Mouse (Mus musculus): ENCODE data around the gene 1700093K21Rik. TPM values are rescaled to one million over a fixed set of nuclear protein-coding genes. Genes with fewer than 3 reads are reported as not detected.

1700093K21Rik gene
- polyA plus RNA-seq (2014; fragmentation: Illumina TruSeq; extraction: RNeasy Lipid Tissue Mini Kit (QIAGEN cat#74804)): not detected

DNA sequence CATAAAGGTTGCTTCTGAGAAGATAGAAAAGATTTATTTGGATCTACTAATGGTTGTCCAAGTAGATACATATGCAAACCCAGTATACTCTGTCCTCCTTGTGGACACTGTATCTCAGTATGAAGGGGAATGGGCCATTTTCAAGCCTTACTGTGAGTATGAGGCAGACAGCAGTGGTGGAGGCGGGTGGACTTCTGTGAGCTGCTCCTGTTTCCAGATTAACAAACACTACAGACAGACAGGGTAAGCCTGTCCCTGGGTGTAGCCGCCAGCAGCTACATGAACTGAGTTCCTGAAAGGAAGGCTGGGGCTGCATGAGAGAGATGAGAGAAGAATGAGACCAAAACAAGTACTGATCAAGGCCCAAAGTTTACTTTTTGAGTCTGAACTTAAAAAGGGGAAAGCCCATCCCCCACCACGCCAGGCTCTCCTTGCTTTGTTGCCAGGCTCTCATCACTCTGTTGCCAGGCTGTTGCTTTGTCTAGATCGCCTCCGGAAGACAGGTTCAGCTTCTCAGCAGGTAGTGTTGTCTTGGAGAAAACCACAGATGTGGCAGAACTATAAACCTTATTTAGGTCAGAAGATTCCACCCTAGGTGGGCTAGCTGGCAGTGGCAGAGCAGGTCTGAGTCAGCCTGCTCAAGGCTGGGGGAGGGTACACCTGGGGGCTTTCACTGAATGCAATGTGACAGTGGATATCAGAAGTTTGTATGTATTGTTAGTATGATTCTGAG lies at the start of gene 1700093K21Rik:
Gene 1700093K21Rik, minus strand, starts transcription at position 683 of the 733 bp plus-strand sequence.

DNA sequence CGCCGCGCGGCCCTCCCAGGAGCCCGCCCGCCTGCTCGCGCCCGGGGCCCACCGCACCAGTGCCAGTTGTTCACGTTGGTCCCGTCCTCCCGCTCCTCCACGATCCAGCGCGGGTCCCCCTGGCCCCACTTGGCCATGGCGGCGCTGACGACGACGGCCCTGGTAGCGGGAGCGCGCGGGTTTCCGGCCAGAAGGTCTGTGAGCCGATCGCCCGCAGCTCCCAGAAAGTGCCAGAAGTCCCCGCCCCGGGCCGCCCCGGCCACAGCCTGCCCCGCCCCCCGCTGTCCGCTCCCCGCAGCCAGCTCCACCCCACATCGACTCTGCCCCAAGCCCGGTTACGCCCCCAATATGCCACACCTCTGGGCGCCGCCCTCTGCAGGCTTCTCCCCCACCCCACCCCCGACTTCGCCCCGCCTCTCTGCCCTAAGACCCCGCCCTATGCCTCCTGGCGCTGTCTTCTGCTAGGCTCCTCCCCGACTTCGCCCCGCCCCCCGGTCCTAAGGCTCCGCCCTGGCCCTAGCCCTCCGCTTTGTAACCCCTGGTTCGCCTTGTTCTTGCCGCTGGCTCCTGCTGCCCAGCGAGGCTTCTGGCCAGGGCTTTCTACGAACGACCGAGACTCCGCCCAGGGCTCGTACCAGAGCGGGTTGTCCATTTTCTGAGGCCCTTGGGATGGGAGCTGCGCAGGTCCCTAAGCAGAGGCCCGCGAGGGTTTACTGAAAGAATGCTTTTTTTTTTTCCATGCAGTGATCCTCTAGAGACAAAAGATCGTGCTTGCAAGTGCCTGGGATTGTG lies 23.0 kb downstream of the 1700093K21Rik start, which contains the start of gene Ahsa2:
Gene Ahsa2, minus strand, starts transcription at position 313 of the 792 bp plus-strand sequence.

Other genes with a start within 250 kb of the 1700093K21Rik start
- 248 TPM for gene Usp34, start 214.3 kb downstream of the 1700093K21Rik start, polyA plus RNA-seq (2014; fragmentation: Illumina TruSeq; extraction: RNeasy Lipid Tissue Mini Kit (QIAGEN cat#74804))
- gene Ahsa2, start 23.1 kb downstream of the 1700093K21Rik start, polyA plus RNA-seq (2014; fragmentation: Illumina TruSeq; extraction: RNeasy Lipid Tissue Mini Kit (QIAGEN cat#74804)): 116 TPM
- 60.5 TPM for gene 0610010F05Rik, start 112.5 kb upstream of the 1700093K21Rik start, polyA plus RNA-seq (2014; fragmentation: Illumina TruSeq; extraction: RNeasy Lipid Tissue Mini Kit (QIAGEN cat#74804))
- 70.3 TPM for gene Pus10, start 144.5 kb upstream of the 1700093K21Rik start, polyA plus RNA-seq (2014; fragmentation: Illumina TruSeq; extraction: RNeasy Lipid Tissue Mini Kit (QIAGEN cat#74804))
- 67.1 TPM for gene Pex13, start 144.8 kb upstream of the 1700093K21Rik start, polyA plus RNA-seq (2014; fragmentation: Illumina TruSeq; extraction: RNeasy Lipid Tissue Mini Kit (QIAGEN cat#74804))
- 19.4 TPM for gene Rel, start 249.8 kb upstream of the 1700093K21Rik start, polyA plus RNA-seq (2014; fragmentation: Illumina TruSeq; extraction: RNeasy Lipid Tissue Mini Kit (QIAGEN cat#74804))